Mouse (Mus musculus): ENCODE measurements around the gene Prkg1. TPM values are rescaled to one million over a fixed set of nuclear protein-coding genes. Genes with fewer than 3 reads are reported as not detected.

Prkg1 gene
- polyA plus RNA-seq, 1 experiment: 1.1 TPM

DNA sequence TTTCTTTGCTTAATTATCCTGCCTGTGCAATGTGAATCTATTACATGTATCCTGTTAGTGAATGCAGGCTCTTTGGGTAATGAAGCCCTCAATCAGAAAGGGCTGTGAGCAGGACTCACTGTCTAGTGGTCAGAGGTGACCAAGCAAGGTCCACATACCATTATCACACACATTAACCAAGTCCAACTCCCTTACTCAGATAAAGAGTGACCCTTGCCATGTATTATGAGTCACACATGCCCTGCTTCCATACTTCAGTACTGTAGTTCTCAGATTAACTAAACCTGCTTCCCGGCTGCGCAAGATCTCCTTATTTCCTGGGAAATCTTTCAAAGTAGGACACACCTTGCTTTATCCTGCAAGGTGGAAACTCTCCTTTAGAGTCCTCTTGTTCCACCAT is 1073.6 kb downstream of the Prkg1 start:
- Histone ChIP-seq H3K27me3 (replicated peaks) (no peaks in the 10 kb centered on the region), H3K4me1 (no peaks in the 10 kb centered on the region), H3K9me3 (no peaks in the 10 kb centered on the region), H3K36me3 (replicated peaks; ENCODE audit: low read length) (no peaks in the 10 kb centered on the region), H3K4me3 (replicated peaks) (no peak overlapping the region)
- TF ChIP-seq FLI1 (IDR thresholded peaks at IDR 0.05; ENCODE audit: low read length): no peak
- TF ChIP-seq GATA1 (IDR thresholded peaks at IDR 0.05; ENCODE audit: borderline replicate concordance, low read length): no peak

GRCm38 (mm10) chr19:30690691-30691090 is 1074.1 kb downstream of the Prkg1 start:
- no peak overlapping the region for H3K4me3 ChIP-seq (replicated peaks)
- TF ChIP-seq GATA1 (IDR thresholded peaks at IDR 0.05; ENCODE audit: borderline replicate concordance, low read length) (no peak), FLI1 (IDR thresholded peaks at IDR 0.05; ENCODE audit: low read length) (no peak)
- no peaks in the 10 kb centered on the region for H3K4me1 ChIP-seq
- no peaks in the 10 kb centered on the region for H3K9me3 ChIP-seq
- no peaks in the 10 kb centered on the region for H3K27me3 ChIP-seq (replicated peaks)
- no peaks in the 10 kb centered on the region for H3K36me3 ChIP-seq (replicated peaks; ENCODE audit: low read length)

DNA sequence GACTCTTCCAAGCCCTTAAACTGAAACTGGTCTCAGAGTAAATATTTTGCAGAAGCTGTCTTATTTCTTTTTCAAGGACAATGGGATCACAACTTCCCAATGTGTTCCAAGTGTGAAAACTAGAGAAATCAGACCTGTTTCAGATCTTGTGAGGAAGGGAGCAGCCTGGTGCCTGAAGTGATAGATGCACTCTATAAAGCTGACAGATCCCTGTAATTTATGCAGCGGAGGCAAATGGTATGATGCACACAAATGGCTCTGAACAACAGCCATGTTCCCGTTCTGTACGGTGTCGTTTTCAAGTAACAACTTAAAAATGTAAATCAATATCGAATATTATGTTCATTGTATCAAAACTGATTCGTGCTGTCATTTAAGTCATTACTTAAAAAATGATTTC is 1076.9 kb downstream of the Prkg1 start:
- H3K27me3 ChIP-seq (replicated peaks): no peaks in the 10 kb centered on the region
- H3K36me3 ChIP-seq (replicated peaks; ENCODE audit: low read length): no peaks in the 10 kb centered on the region
- no peak overlapping the region for H3K4me3 ChIP-seq (replicated peaks)
- H3K4me1 ChIP-seq: no peaks in the 10 kb centered on the region
- no peaks in the 10 kb centered on the region for H3K9me3 ChIP-seq
- no peak for TF ChIP-seq FLI1 (IDR thresholded peaks at IDR 0.05; ENCODE audit: low read length)
- no peak for TF ChIP-seq GATA1 (IDR thresholded peaks at IDR 0.05; ENCODE audit: borderline replicate concordance, low read length)

- no peaks in the 10 kb centered on the region for H3K36me3 ChIP-seq (replicated peaks; ENCODE audit: low read length)
- no peaks in the 10 kb centered on the region for H3K4me1 ChIP-seq
- no peaks in the 10 kb centered on the region for H3K27me3 ChIP-seq (replicated peaks)
- TF ChIP-seq GATA1 (IDR thresholded peaks at IDR 0.05; ENCODE audit: borderline replicate concordance, low read length): no peak
- no peak for TF ChIP-seq FLI1 (IDR thresholded peaks at IDR 0.05; ENCODE audit: low read length)
- no peak overlapping the region for H3K4me3 ChIP-seq (replicated peaks)
- no peaks in the 10 kb centered on the region for H3K9me3 ChIP-seq
Observed at GRCm38 (mm10) chr19:30676308-30676707, 1088.5 kb downstream of the Prkg1 start.

GRCm38 (mm10) chr19:30664269-30664668 is 1100.6 kb downstream of the Prkg1 start:
- no peak overlapping the region for H3K4me3 ChIP-seq (replicated peaks)
- no peaks in the 10 kb centered on the region for H3K9me3 ChIP-seq
- no peak for TF ChIP-seq FLI1 (IDR thresholded peaks at IDR 0.05; ENCODE audit: low read length)
- TF ChIP-seq GATA1 (IDR thresholded peaks at IDR 0.05; ENCODE audit: borderline replicate concordance, low read length): no peak
- no peaks in the 10 kb centered on the region for H3K36me3 ChIP-seq (replicated peaks; ENCODE audit: low read length)
- H3K4me1 ChIP-seq: no peaks in the 10 kb centered on the region; the same call in 1 of the 2 replicates
- no peaks in the 10 kb centered on the region for H3K27me3 ChIP-seq (replicated peaks)

DNA sequence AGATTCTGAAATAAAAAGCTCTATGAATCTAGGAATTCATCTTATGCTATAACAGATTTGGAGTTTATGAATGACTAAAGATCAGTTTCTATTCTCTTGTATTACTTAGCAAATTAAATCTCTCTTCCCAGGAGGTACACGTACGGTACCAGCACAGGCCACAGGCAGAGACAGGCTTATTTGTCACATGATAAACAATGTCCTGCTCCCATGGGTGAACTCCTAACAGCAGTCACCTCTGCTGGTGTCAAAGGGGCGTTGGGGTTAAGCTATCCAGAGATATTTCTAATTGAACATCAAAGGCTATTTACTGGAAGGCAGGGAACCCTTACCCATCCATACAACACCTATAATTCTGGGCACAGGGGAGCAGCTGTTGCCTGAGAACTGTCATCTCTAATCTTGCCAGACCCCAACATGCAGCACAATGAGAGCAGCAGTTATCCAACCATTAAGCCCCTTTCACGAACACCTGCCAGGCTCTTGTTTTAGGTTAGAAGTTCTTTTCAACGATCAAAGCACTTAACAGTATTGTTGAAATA is 1122.1 kb downstream of the Prkg1 start:
- no peaks in the 10 kb centered on the region for H3K27me3 ChIP-seq (replicated peaks)
- H3K36me3 ChIP-seq (replicated peaks; ENCODE audit: low read length): no peaks in the 10 kb centered on the region
- H3K4me1 ChIP-seq: no peaks in the 10 kb centered on the region
- TF ChIP-seq FLI1 (IDR thresholded peaks at IDR 0.05; ENCODE audit: low read length) (no peak), GATA1 (IDR thresholded peaks at IDR 0.05; ENCODE audit: borderline replicate concordance, low read length) (no peak)
- H3K4me3 ChIP-seq (replicated peaks): no peak overlapping the region
- no peaks in the 10 kb centered on the region for H3K9me3 ChIP-seq

DNA sequence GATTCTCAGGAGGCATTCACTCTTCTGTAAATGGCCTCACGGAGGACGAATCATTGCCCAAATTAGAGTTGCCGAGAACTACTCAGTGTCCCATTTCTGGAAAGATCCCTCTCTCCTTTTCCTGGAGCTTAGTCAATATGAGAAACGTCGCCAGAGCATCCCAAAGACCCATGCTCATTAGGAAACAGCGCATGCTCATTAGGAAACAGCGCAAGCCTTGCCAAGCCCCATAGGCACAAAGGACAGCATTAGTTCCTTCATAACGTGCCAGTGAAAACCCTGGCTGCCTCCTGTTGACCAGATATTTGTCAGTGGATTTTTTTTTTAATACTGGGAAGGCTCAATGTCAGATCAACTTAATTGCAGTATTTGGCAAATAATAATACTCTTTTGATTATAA is 1127.4 kb downstream of the Prkg1 start:
- Histone ChIP-seq H3K36me3 (replicated peaks; ENCODE audit: low read length) (no peaks in the 10 kb centered on the region), H3K4me3 (replicated peaks) (no peak overlapping the region), H3K4me1 (no peaks in the 10 kb centered on the region), H3K9me3 (no peaks in the 10 kb centered on the region), H3K27me3 (replicated peaks) (no peaks in the 10 kb centered on the region)
- TF ChIP-seq GATA1 (IDR thresholded peaks at IDR 0.05; ENCODE audit: borderline replicate concordance, low read length) (no peak), FLI1 (IDR thresholded peaks at IDR 0.05; ENCODE audit: low read length) (no peak)

- Histone ChIP-seq H3K36me3 (replicated peaks; ENCODE audit: low read length) (no peaks in the 10 kb centered on the region), H3K27me3 (replicated peaks) (no peaks in the 10 kb centered on the region), H3K4me3 (replicated peaks) (no peak overlapping the region), H3K4me1 (no peaks in the 10 kb centered on the region), H3K9me3 (no peaks in the 10 kb centered on the region)
- TF ChIP-seq GATA1 (IDR thresholded peaks at IDR 0.05; ENCODE audit: borderline replicate concordance, low read length) (no peak), FLI1 (IDR thresholded peaks at IDR 0.05; ENCODE audit: low read length) (no peak)
Observed at GRCm38 (mm10) chr19:30631051-30631450, 1133.8 kb downstream of the Prkg1 start.

DNA sequence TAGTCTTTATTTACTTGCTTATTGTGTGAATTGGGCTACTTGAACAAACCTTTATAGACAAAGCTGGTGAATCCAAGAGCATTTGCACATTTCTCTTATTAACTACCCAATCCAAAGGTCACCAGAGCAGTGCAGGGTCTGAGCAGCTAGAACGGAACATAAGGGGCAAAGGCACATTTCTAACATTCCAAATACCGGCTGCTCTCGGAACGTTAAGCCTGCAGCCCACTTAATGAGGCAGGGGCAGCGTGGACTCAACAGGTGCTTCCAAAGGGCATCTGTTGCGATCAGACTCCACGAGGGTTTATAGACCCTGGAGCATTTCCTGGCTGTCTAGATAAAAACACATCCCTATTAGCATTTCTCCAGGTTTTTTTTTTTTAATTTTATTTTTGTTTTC is 1138.8 kb downstream of the Prkg1 start:
- H3K9me3 ChIP-seq: no peaks in the 10 kb centered on the region
- TF ChIP-seq GATA1 (IDR thresholded peaks at IDR 0.05; ENCODE audit: borderline replicate concordance, low read length) (no peak), FLI1 (IDR thresholded peaks at IDR 0.05; ENCODE audit: low read length) (no peak)
- no peaks in the 10 kb centered on the region for H3K4me1 ChIP-seq
- no peak overlapping the region for H3K4me3 ChIP-seq (replicated peaks)
- no peaks in the 10 kb centered on the region for H3K27me3 ChIP-seq (replicated peaks)
- no peaks in the 10 kb centered on the region for H3K36me3 ChIP-seq (replicated peaks; ENCODE audit: low read length)

GRCm38 (mm10) chr19:30625391-30625790 is 1139.4 kb downstream of the Prkg1 start:
- H3K27me3 ChIP-seq (replicated peaks): no peaks in the 10 kb centered on the region
- H3K36me3 ChIP-seq (replicated peaks; ENCODE audit: low read length): no peaks in the 10 kb centered on the region
- no peak overlapping the region for H3K4me3 ChIP-seq (replicated peaks)
- H3K9me3 ChIP-seq: no peaks in the 10 kb centered on the region
- H3K4me1 ChIP-seq: no peaks in the 10 kb centered on the region
- TF ChIP-seq FLI1 (IDR thresholded peaks at IDR 0.05; ENCODE audit: low read length) (no peak), GATA1 (IDR thresholded peaks at IDR 0.05; ENCODE audit: borderline replicate concordance, low read length) (no peak)

GRCm38 (mm10) chr19:30623620-30624019 is 1141.2 kb downstream of the Prkg1 start:
- Histone ChIP-seq H3K9me3 (no peaks in the 10 kb centered on the region; the same call in 1 of the 2 replicates), H3K27me3 (replicated peaks) (no peaks in the 10 kb centered on the region), H3K4me1 (no peaks in the 10 kb centered on the region), H3K36me3 (replicated peaks; ENCODE audit: low read length) (no peaks in the 10 kb centered on the region), H3K4me3 (replicated peaks) (no peak overlapping the region)
- TF ChIP-seq FLI1 (IDR thresholded peaks at IDR 0.05; ENCODE audit: low read length): no peak
